Mouse (Mus musculus): ENCODE data around the gene Gpr3.
A peak's percentile ranks its signal among the peaks of the same experiment; 100 is the strongest.

Gpr3 gene

DNA sequence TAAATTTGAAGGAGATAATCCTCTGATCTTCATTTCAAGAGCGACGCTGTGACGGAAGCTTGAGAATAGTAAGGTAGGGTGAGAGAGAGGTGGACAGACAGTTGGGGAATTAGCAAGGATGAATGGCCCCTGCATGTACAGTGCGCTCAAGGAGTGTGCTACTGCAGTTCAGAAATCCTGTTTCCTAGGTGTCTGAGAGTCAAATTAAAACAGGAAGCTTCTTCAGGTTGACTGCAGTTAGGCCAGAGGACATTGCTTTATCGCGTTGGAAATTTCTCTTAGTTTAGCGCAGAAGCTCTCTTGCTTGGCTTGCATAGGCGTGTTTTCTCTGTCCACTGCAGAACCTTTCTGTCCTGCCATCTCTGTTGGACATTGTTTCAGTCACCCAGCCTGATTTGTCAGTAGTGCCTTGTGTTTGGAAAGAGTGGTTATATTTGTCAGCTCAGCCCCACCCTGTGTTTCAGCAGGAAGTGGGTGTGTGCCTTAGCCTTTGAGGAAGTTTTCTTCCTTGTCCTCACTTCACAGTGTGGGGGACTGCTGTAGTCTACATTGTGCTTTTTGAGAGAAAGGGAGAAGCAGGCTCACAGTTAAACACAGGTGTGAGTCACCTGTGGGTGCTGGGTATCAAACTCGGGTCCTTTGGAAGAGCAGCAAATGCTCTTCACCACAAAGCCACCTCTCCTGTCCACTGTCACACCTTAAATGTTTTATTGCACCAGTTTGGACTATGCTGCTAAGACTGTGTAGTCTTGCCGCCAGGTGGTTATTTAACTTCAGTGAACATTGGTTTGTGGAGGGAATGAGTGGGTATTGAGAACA is 42.9 kb downstream of the Gpr3 start:
- DNase-seq = peak; percentile 60

DNA sequence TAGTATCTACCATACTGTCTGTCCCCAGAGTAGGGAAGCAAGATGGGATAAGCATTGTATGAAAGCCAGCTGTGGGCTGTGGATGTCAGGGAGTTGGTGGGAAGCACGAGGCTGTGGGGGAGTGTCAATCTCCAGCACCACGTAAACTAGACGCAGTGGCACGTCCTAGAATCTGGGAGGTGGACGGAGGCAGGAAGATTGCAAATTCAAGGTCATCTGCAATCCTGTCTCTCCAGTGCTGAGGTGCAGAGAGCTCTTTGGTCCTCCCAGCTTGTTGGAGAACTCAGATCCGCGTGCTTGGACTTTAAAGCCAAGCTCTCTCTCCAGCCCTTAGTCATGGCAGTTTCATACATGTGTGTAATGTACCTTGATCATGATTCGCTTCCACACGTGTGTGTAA is 45.6 kb downstream of the Gpr3 start:
- no peak for DNase-seq

GRCm38 (mm10) chr4:133162196-133162595 is 50.1 kb downstream of the Gpr3 start:
- DNase-seq = no peak

GRCm38 (mm10) chr4:133160821-133161220 is 51.5 kb downstream of the Gpr3 start:
- DNase-seq = no peak

GRCm38 (mm10) chr4:133160211-133160610 is 52.1 kb downstream of the Gpr3 start:
- no peak for DNase-seq

DNA sequence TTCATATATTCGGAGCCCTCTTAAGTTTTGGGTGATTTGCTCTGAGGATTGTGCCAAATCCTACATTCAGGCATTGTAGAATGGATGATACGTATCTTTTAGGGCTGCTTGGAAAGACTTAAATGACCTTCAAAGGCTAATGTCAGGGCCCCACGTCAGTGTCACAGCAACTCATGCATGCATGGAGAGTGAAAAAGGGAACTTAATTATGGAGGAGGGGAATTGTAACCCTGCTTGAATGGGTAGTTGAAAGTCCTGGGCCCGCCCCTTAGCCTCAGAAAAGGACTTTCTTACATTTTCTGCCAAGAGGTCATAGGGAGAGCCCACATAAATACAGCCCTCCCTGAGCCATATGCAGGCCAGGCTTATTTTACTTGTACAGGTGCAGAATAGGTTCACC is 52.7 kb downstream of the Gpr3 start:
- DNase-seq = no peak
